Mouse (Mus musculus) embryonic fibroblast, embryonic 13.5 days (primary cell): ENCODE measurements around the gene Ephb4. TPM values are rescaled to one million over a fixed set of nuclear protein-coding genes. Genes with fewer than 3 reads are reported as not detected.

ENCODE experiments used
- H3K27ac ChIP-seq: 2 replicates; pipeline ENCODE4 v1.5.1; 2012; ENCODE audit warnings: low read length, control low read depth, inconsistent platforms; ENCODE audit not compliant: insufficient read depth
- H3K4me1 ChIP-seq: 2 replicates; pipeline ENCODE4 v1.6.1; 2011; ENCODE audit warnings: low read length; ENCODE audit not compliant: control insufficient read depth, insufficient read depth
- H3K4me3 ChIP-seq: 2 replicates; pipeline ENCODE4 v1.5.1; 2011; ENCODE audit warnings: mild to moderate bottlenecking, control low read depth, low read length; ENCODE audit not compliant: insufficient read depth
- CTCF ChIP-seq: IDR thresholded peaks from 2 replicates; pipeline ENCODE4 v1.5.1; 2011; ENCODE audit warnings: mild to moderate bottlenecking, control low read depth, low read length, moderate library complexity, borderline replicate concordance; ENCODE audit not compliant: insufficient read depth
- POLR2A ChIP-seq: IDR thresholded peaks from 2 replicates; pipeline ENCODE4 v1.6.1; 2011; ENCODE audit warnings: low read depth, mild to moderate bottlenecking, control low read depth, low read length, moderate library complexity
- polyA plus RNA-seq: library from polyadenylated mRNA; stranded (reverse); fragments of >200 nt; gene quantifications from 2 replicates; pipeline ENCODE4 v1.2.4, GENCODE M21; 2011; ENCODE audit warnings: low read depth; ENCODE audit not compliant: missing spikeins, insufficient read length

The Ephb4 gene
- polyA plus RNA-seq, 1 experiment = 43.4 TPM

DNA sequence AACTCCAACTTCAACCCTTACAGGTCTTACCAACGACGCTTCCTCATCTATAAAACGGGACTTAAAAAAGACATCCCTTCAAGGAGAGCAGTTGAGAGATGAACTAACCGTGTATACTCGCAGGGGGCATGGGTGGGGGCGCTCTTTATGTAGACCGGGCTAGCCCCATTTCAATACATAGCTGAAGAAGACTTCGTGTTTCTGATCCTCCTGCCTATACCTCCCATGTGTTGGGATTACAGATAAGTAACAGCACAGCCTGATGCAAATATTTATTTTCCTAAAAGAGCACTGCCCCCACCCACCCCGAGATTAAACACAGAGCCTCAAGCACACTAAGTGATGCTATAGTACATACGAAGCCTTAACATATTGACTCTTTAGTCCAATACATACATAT is 15.6 kb upstream of the Ephb4 start:
- TF ChIP-seq POLR2A (no peak), CTCF (no peak)
- Histone ChIP-seq H3K4me3 (no peak overlapping the region), H3K4me1 (no peaks in the 10 kb centered on the region), H3K27ac (no peak overlapping the region)

- Histone ChIP-seq H3K4me3 (no peak overlapping the region), H3K4me1 (no peaks in the 10 kb centered on the region), H3K27ac (no peak overlapping the region)
- TF ChIP-seq POLR2A (no peak), CTCF (no peak)
Measured at GRCm38 (mm10) chr5:137335066-137335465, 14.8 kb upstream of the Ephb4 start.

DNA sequence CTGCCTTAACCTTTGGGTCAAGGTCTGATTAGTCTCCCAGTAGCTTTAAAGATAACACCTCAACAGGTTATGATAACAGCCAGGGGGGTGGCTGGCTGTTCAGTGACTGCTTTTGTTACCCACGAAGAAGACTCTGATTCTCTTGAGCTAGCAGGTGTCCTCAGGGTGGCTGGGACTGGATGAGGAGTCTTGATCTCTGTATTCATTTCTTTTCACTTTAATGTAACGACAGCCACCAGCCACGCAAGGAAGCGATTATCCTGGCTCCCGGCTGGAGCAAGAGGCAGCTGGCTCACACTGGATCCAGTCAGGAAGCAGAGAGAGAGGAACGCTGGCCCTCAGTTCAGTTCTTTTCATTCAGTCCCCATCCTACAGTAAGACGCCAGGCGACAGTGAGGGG is 12.7 kb upstream of the Ephb4 start:
- no peak overlapping the region for H3K4me3 ChIP-seq
- no peaks in the 10 kb centered on the region for H3K4me1 ChIP-seq
- no peak for TF ChIP-seq POLR2A
- TF ChIP-seq CTCF = no peak
- H3K27ac ChIP-seq = no peak overlapping the region

GRCm38 (mm10) chr5:137338256-137338655 is 11.7 kb upstream of the Ephb4 start:
- Histone ChIP-seq H3K4me3 (peak overlapping the region; percentile 31), H3K4me1 (no peaks in the 10 kb centered on the region), H3K27ac (peak overlapping the region; percentile 72)
- TF ChIP-seq POLR2A (peak; percentile 63), CTCF (no peak)

- no peaks in the 10 kb centered on the region for H3K4me1 ChIP-seq
- peak overlapping the region; percentile 31 for H3K4me3 ChIP-seq
- TF ChIP-seq CTCF (no peak), POLR2A (no peak; the same call in 1 of the 2 replicates)
- peak overlapping the region; percentile 72 for H3K27ac ChIP-seq
Measured at GRCm38 (mm10) chr5:137338663-137339289, 11.1 kb upstream of the Ephb4 start.

DNA sequence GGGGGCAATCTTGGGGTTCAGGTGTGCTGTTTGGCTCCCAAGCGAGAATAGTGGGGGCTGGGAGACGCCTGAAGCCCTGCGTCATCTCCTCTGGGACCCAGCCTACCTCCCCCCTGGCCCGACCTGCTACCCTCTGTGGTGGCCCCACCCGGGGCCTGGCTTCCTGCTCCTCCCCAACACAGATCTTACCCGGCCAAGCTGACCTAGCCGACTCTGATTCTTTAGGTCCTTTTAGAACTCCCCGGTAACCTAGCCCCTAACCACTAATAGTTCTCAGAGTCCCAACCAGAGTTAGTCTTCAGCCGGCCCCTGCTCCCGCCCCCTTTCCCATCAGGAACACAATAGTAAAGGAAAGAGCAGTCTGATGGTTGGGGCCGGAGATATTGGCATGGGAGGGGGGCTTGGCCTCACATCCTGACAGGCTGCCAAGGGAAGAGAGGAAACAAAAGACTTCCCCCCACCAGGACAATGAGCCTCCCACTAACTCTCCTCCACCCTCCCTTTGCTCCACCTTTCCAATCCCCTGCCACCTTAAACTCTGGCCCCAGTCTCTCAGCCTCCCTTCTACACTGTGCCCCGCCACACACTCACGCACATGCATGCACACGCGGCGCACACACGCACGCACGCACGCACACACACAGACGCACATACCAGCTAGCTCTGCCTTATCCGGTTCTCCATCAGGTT is 10.5 kb upstream of the Ephb4 start:
- no peaks in the 10 kb centered on the region for H3K4me1 ChIP-seq
- H3K27ac ChIP-seq = no peak overlapping the region
- no peak overlapping the region for H3K4me3 ChIP-seq
- no peak for TF ChIP-seq CTCF
- TF ChIP-seq POLR2A = no peak

DNA sequence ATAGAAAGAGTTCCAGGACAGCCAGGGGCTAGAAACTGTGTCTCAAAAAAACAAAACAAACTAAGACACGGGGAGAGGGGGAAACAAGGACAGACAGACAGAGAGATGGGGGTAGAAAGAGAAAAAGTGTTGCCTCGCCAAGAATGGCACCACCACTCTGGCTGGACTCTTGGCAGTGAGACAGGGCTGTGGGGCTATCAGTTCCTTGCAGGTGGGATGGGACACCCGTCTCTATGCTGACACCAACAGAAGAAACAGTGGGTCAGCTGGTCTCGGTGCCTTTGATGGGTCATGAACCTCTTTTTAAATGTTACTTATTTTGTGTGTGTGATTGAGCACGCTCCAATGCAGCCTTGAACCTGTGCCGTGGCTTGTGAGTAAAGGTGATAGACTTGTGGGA is 9.7 kb upstream of the Ephb4 start:
- no peak overlapping the region for H3K27ac ChIP-seq
- no peak for TF ChIP-seq POLR2A
- TF ChIP-seq CTCF = no peak
- H3K4me3 ChIP-seq = no peak overlapping the region
- no peaks in the 10 kb centered on the region for H3K4me1 ChIP-seq

- no peak overlapping the region for H3K4me3 ChIP-seq
- H3K27ac ChIP-seq = no peak overlapping the region
- no peak for TF ChIP-seq CTCF
- no peak for TF ChIP-seq POLR2A
- H3K4me1 ChIP-seq = no peaks in the 10 kb centered on the region
Measured at GRCm38 (mm10) chr5:137342407-137343012, 7.4 kb upstream of the Ephb4 start.

DNA sequence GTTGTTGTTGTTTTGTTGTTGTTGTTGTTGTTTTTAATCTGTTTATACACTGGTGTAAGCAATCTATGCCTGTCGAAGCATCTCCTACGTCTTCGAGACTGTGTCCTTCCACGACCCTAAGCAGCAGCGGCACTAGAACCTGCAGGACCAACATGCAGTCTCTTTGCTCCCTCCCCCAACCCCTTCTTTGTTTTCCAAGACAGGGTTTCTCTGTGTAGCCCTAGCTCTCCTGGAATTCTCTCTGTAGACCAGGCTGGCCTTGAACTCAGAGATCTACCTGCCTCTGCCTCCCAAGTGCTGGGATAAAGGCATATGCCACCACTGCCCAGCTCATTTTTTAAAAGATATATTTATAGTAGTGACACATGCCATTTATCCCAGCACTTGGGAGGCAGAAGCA is 6.5 kb upstream of the Ephb4 start:
- TF ChIP-seq CTCF (no peak), POLR2A (no peak)
- no peak overlapping the region for H3K27ac ChIP-seq
- no peak overlapping the region for H3K4me3 ChIP-seq
- no peaks in the 10 kb centered on the region for H3K4me1 ChIP-seq

- TF ChIP-seq POLR2A (no peak), CTCF (no peak)
- H3K4me3 ChIP-seq = no peak overlapping the region
- H3K27ac ChIP-seq = no peak overlapping the region
- no peaks in the 10 kb centered on the region for H3K4me1 ChIP-seq
Measured at GRCm38 (mm10) chr5:137343869-137344268, 6.0 kb upstream of the Ephb4 start.
